Comparison of ENCODE assay signal across 8 mouse cellular contexts in genomic region chr5:77114817-77115731, GRCm38 (mm10). TPM values are rescaled to one million over a fixed set of nuclear protein-coding genes. Genes with fewer than 3 reads are reported as not detected.
DNase-seq lines count a peak whose midpoint lies in the region.

Hopx (minus strand) TSS chr5:77115121.

- peak; percentile 30 for DNase-seq in ES-CJ7 (ENCODE audit: low read depth, low spot score)
- peak; percentile 28 to 49 for DNase-seq in cerebellum, adult 18-20 months
- DNase-seq in frontal cortex, postnatal 25 days (ENCODE audit: low spot score in 2 of 2) = peak; percentile 11 to 41
- peak; percentile 91 for DNase-seq in heart, postnatal 4 days
- DNase-seq in kidney, postnatal 4 days = peak; percentile 89 to 91
- peak; percentile 90 for DNase-seq in lung, postnatal 10 days
- DNase-seq in skeletal muscle tissue, adult 2 months (ENCODE audit: low read depth, low spot score) = peak; percentile 49
- no peak for DNase-seq in thymus, postnatal 14 days

RNA-seq across cellular contexts. Expression of gene Hopx, which starts in this region (rescaled TPM):
- 100 to 1,000 TPM; 432 to 451 TPM for total RNA-seq in heart, postnatal 4 days (2021)
